Mouse (Mus musculus) ovary, adult 18-20 months (tissue): ENCODE measurements at regions not wholly inside any gene's neighbourhood (a gene's known extent, or its start where the extent isn't known, plus 50 kb on each side); places are given as distances from the start of the nearest gene placed in this dataset.
A peak's percentile ranks its signal among the peaks of the same experiment; 100 is the strongest.

ENCODE experiments used
- DNase-seq: peaks from one replicate; pipeline ENCODE4 v3.0.0; 2022; ENCODE audit warnings: low spot score, mixed read lengths

DNA sequence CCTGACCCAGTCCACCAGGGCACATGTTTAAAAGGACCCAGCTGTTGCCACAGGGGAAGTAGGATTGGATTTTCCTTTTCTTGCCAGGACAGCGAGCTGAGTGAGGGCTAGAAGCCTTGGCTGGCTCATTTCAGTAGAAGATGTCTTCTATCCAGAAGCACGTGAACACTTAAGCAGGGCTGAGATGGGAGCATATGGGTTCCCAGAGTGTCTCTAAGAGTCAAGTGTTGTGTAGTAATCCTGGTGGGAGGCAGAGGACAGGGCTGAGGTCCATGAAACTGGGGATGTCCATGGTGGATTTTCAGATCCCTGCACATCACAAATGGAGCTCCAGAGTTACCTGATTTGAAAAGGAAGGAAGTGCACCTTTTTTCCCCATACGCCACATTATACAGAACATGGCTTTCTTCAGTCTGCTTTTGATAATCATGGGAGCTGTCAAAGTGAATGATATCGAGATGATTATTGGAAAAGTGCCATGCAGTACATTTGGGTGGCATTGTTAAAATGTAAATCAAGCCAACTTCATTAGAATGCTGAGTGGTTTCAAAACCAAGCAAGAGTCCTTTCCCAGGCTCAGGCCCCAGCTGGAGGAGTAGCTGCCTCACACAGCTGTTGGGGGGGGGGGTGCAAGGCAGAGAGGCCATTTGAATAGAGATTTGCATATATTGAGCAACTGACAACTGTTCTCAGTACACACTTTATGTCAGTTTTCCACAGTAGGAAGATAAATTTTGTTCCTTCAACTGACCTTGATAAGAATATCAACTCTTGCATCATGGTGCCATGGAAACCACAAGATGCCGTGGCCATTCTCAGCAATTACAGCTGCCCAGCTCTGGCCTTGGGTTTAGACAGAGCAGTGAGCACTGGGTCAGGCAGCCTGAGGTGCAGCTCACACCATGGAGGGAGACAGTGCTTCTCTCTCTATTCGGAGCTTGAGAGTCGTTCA, 81.7 kb downstream of the Slc35b3 start:
- DNase-seq, result peak; percentile 9

DNA sequence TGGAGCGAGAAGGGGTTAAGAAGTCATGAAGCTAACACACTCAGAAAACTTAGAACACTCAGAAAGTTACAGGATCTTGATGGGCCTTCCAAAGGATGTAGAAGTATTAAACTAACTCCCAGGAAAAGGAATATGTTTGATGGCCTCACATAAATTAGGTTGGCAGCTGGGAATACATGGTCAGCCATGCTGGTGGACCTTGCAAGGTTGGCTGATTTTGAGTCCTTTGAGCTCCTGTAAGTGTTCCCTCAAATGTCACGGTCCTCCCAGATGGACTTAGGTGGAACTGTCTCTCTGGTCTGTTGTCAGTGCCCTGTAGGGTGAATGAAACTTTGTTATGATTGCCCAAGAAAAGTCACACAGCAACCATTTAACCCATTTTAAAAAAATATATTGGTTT, 84.8 kb downstream of the Slc35b3 start:
- no peak for DNase-seq

DNA sequence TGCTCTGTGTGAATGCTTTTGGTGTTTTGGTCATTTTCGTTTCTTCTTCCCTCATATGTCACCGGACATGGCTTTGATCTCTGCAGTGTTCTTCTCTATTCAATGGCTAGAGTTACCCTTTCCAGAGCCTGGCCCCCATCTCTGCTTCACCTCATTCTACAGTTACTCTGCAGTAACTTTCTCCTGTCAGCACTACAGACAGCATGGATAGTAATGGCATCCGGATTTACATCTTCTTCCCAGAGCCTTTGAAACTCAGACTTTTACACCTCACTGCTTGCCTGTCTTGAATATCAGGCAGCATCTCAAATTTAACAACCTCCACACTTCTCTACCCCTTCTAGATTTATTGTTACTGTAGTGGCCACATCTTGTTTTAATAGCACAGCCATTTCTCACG, 96.7 kb downstream of the Slc35b3 start:
- no peak for DNase-seq

DNA sequence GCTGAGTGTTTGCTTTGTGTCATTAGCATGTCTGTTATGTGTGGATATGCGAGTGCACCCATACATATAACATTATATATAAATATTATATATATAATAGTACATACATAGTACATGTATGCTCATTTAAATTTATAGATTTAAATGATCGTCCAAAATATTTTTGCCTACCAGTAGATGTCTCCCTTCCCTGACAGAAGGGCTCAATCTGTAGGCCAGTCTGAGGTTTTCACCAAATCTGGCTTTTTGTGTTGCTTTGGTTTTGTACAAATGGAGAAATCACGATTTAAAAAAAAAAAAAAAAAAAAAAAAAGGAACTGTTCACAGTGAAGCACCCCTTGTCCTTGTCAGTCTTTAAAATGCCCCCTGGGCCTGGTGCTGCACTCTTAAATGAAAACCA, 104.9 kb downstream of the Slc35b3 start:
- DNase-seq, result no peak

DNA sequence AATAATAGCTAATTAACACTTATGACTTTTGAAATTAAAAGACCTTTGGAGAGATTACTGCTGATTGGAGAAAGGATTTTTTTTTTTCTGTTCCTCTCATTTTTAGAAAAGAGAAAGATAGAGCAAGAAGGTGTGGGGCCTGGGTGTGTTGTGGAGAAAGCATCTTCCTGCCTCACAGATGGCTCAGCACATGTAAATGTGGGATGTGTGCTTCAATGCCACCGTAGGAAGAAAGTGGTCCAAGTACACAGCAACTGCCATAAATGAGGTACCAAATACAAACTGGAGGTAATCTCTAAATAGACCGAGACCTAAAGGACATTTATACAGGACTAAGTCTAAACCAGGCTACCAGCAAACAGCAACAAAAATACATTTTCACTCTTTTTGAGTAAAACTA, 105.7 kb downstream of the Slc35b3 start:
- no peak for DNase-seq

DNA sequence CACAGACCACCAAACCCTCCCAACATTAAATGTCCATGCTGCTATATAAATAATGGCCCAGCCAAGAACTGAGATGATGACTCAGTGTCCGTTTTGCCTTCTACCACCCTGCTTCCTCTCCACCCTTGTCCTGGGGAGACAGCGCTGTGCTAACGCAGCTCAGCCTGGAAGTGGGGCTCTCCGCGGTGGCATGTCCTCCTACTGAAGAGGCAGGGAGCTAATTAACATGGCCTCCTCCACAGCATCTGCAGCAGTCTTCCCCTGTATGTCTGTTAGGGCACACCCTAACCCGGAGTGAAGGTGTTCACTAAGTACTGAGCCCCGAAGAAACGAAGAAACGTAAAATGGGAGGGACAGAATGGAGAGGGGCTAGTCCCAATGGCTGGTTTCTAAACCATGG, 107.8 kb downstream of the Slc35b3 start:
- DNase-seq, result no peak

DNA sequence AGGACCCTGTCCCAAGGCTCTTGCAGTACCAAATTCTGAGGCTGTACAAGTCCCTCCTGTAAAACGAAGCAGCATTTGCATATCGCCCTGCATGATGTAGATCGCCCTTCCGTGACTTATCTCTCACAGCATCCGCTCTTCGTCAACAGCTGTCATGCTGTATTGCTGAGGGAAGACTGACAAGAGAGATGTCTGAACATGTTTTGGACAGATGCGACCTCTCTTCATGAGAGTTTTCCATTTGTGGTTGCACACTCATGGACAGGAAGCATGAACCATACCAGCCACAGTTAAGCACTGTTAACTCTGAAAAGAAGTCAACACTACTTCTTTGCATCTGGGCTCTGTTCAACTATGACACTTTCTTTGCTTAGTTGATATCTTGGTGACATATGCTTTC, 108.9 kb downstream of the Slc35b3 start:
- no peak for DNase-seq

DNA sequence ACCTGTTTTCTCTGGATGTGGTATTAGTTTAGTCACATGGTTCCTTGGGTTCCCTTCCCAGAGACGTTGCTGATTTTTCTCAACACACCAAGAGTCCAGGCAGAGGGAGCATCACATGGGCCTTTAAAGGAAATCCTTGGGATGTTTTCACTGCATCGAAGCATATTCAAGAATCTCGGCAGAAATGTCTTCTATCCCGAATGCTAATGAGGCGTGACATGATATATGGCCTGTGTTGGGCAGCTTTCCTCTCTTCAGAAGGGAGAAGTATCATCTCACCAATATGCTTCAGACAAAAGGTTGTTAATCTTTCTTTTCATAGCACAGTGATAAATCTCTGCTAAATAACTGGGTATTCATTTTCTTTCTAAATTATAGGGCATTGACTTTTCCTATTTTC, 122.4 kb downstream of the Slc35b3 start:
- no peak for DNase-seq

DNA sequence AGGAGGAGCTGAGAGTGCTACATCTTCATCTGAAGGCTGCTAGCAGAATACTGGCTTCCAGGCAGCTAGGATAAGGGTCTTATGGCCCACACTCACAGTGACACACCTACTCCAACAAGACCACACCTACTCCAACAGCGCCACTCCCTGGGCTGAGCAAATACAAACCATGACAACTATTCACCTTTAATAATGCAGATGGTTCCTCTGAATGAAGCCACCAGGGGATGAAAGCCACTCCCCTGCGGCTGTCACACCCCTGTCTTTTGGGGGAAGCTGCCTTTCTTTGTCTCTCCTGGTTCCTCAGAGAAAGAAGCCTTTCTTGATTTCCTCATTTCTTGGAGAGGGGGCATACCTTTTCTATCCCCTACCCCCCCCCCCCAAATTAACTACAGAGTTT, 135.0 kb downstream of the Slc35b3 start:
- DNase-seq, result no peak

DNA sequence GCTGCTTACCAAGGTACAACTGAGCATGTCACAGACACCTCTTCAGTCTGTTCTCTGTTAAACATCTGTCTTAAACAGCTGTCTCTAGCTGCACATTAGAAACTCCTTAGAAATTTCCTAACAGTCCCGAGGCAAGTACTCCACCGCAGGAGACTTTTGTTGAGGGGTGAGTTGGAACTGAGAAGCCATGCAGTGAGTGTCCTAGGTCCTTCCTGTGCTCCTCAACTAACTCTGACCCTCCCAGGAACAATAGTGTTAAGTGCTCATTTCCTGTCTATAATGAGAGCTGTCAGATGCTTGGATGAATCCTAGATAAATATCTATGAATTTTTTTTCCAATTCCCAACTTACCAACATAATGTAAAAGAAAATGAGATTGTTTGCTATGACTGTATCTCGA, 141.1 kb downstream of the Slc35b3 start:
- no peak for DNase-seq

DNA sequence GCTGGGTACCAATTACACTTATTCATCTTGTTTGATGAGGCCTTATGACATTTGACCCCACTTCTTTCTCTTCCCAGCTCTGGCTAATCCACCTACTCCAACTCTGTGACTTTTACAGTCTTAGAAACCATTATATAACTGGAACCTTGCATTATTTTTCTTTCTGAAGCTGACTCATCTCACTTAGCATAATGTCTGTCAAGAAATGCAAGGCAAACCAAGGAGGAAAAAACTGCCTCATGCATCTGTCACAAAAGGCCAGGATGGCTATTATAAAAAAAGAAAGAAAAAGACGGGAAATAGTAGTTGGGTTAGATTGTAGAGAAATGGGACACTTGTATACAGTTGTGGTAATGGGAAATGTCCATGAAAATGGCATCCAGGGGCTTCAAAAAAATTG, 141.9 kb downstream of the Slc35b3 start:
- DNase-seq, result no peak

DNA sequence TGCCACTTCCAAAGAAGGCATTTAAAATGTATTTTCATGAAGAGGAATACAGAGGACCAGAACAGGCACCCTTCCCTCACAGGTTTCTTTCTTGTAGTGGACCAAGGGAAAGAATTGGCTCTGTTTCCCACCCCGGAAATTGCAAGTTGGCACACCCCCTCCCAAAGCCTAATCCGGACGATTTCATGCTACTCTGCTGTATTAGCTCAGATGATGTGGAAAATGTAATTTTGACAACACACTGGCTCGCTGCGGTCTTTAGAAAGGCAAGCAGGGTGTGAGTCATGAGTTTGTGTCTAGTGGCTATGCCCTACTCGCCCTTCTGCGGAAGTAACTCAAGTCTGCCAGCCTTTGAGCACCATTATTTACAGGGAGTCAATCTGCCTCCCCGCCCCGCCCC, 144.4 kb downstream of the Slc35b3 start:
- no peak for DNase-seq

DNA sequence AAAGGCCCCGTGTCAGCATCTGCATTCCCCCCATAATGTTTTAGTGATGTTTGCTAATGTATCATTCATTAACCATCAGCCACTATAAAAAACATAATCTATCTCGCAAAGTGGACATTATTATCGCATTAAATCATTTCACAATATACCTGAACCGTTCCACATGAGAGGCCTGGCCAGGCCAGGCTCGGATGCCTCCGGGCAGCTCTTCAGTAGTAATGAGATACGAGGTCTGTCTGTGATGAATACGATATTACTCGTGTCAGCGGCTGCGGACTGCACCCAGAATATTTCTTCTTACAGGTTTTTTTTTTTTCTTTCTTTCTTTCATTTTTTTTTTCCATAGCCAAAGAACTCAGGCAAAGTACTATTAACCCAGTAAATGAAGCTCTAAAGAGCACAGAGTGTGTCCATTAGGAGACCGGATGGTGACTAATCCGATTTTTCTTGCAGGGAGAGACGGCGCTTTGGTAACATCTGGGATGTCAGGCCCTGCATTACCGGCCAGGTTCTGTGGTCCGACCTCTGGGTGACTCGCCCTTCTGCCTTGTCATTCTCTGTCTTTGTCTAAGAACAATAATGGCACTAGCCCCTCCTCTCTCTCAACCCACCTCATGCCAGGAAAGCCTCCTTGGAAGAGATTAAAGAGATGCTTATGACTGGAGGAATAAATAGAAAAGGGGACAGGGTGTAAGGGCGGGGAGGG, 145.5 kb downstream of the Slc35b3 start:
- DNase-seq, result no peak

DNA sequence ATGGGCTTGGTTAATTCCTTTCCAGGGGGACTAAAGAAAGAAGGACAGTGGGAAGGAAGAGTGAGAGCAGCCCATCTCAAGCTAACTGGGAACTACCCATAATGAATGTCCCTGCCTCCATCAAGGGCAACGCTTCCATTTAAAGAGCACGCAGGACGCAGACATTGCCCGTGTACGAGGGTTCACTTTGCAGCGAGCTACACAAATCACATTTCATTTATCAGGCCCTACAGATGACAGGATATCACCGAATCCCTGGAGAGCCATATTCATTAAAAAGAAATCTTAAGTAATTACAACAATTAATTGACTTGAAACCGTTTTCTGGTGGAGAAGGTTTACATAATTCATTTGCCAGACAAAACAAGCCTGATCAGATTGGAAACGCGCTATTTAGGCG, 139.7 kb upstream of the Eef1e1 start:
- no peak for DNase-seq

DNA sequence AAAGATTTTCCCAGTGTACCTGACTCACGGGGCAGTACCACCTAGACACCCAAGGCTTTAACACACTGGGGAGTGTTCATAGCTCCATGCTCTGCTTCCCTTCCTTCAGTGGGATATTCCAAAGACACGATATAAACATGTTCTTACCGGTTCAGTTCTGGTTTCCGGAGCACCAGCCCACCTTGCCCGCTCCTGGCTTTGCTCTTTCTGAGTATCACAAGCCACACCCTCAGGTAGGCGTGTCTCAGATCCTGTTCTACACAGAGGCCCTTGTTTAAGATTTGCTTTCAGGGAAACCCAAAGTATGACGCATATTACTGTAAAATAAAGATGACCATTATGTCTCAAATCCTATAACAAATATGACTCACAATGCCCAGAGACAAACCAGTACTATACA, 134.6 kb upstream of the Eef1e1 start:
- no peak for DNase-seq

DNA sequence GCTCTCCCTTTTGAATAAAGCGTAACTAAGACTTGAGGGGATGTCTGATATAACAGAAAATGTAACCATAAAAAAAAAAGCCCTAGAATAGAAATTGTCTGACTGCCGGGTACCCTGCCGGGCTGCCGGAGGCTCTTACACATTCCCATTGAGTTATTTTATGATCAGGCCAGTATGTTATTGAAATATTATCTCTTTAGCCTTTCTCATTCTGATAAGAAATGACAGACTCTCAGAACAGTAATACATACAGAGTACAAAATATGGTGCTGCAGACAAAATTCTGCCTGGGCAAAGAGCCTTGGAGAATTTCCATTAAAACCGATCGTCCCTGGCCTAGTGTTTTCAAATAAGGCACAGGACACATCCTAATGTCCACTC, 121.8 kb upstream of the Eef1e1 start:
- DNase-seq, result no peak

DNA sequence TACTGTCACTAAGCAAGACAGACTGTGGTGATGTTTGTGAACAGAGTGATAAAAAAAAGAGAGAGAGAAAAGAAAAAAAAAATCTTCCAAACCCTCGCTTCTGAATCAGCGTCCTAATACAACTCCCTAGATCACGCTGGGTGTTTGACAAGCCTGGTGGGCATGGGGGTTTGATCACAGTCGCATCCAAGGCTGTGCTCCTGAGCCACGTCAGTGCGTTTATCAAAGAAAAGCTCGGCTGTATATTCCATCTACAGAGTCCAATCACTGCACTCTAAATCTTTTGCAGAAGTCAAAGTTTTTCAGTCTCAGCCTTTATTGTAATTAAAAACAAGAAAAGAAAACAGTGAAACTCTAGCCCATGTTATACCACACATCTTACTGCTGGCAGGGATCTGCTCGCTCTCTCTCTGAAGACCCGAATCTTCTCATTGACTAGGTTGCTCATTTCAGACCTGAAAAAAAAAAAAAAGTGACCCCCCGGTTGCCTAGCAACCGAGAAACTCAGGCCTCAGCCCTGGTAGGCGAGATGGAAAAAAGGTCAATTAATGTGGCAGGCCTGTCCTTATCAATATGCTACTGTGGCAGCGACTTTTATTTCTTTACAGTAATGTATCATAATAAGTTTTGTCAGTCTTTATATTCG, 121.2 kb upstream of the Eef1e1 start:
- DNase-seq, result no peak

DNA sequence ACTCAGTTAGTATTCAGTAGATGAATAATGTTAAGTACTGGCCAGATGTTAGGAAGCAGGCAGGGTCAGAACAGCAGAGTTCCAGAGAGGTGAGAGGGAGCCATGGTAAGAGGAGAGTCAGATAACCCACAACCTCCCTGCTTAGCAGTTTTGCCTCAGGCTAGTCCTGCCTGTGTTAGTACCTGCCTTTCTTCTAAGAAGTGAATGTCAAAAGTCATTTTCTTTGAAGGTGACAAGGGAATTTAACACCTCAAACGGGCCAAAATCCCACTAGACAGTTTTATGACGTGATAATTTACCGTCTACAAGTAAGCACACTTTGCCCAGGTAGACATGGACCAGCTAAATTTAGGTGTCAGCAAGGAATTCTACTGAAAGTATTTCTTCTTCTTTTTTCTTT, 117.7 kb upstream of the Eef1e1 start:
- DNase-seq, result no peak

DNA sequence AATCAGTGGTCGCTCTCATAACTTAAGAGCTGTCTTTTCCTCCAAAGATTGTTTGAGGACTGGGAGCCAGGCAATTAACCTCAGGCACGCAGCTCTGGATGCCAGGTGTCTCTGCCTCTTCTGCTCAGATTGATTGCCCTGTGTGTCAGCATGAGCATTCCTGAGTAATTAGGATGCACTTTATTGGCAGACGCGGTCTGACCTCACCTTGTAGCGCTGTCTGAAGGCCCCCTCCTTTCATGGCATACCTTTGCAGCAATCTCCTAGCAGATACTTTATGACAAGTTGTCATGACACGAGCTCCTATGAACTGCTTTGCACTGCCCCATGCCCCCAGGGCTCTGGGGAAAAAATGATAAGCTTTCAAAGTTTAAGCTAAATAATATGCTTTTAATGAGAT, 114.1 kb upstream of the Eef1e1 start:
- no peak for DNase-seq

DNA sequence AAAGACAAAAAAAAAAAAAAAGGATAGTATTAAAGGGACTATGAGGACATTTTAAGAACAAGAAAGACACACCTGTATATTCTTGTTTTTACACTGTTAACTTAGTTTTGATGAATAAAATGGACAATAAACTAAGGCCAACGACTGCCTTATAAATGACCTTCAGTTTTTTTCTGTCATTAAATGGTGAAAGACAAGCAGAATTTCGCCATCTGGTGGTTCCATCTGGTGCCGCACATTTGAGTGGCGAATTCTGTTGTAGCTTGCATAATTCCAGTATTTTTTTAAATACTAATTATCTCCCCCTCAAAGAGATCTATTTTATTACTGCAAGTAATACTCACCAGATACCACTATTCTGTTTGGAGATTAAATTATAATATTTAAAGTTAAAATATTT, 107.3 kb upstream of the Eef1e1 start:
- DNase-seq, result no peak

DNA sequence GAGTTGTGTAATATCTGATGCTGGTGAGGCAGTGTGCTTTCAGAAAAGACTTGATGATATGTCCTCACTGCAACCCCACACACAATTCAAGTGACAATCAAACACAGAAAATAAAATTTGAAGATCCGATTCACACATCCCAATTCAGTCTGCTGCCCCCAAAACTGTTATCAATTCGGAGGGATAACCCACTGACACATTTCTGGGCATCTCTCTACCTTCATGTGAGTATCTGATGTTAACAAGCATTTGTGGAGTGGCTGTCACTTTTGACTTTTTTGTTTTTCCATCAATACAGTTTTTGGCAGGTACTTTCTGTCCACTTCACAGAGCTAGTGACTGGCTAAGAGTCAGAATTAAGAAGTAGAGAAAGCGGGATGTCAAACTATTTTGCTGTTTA, 101.4 kb upstream of the Eef1e1 start:
- DNase-seq, result no peak

DNA sequence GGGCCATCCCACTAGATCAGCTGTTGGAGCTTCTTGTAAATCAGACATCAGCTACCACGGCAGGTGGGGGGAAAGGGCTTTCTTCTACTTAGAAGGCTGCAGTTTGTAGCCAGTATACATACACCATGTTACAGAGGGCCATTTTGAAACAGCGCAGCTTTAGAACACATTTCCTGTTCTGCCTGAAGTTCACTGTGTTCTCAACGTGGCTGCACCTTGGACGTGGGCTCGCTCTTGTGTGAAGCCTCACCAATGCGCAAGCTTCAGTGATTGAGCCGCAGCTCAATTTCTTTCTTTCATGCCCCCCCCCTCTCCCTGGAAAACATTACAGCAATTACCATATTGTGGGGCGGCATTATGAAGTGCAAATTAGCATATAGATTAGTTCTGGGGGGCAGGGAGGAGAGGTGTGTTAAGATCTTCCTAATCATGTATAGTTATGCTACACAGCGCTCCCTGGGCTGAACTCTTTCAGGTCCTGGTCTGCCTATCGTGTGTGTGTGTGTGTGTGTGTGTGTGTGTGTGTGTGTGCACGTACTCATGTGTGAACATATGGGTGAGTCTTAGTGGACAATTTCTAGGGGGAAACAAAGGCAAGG, 97.9 kb upstream of the Eef1e1 start:
- no peak for DNase-seq

DNA sequence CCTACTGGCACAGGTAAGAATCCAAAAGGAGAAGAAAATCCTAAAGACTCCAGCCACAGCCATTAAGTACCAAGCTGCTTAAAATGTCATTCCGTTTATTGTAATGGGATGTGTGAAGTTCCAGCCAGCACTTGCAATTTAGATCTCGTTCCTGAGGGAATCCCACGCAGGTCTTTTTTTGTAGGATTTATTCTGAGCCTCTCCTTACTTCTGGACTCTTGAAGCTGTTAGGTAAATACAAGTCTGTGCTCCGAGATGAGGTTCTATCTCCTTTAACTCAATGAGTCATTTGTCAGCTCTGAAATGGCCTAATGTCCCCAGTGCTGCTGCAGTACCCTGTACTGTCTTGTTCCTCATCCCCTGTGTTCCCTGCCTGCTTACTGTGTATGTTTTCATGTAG, 94.9 kb upstream of the Eef1e1 start:
- no peak for DNase-seq
